Mouse (Mus musculus): Measurements from ENCODE around the gene Itm2b. TPM values are rescaled to one million over a fixed set of nuclear protein-coding genes. Genes with fewer than 3 reads are reported as not detected.

The Itm2b gene
- polyA plus RNA-seq, 1 experiment = 1,026 TPM

- Histone ChIP-seq H3K27ac (ENCODE audit: insufficient read depth, low read length) (no peak overlapping the region), H3K4me3 (ENCODE audit: insufficient read depth, low read length) (no peak overlapping the region), H3K4me1 (ENCODE audit: control insufficient read depth, insufficient read depth, low read length) (no peaks in the 10 kb centered on the region; the same call in none of the 2 replicates)
- TF ChIP-seq POLR2A (IDR thresholded peaks at IDR 0.05; ENCODE audit: extremely low read depth, insufficient read depth, low read length) = no peak
- TF ChIP-seq CTCF (IDR thresholded peaks at IDR 0.05; ENCODE audit: extremely low read depth, insufficient read depth, low read length) = no peak
These were observed 71.2 kb downstream of the Itm2b start for GRCm38 (mm10) chr14:73313864-73314263.

- no peaks in the 10 kb centered on the region; the same call in none of the 2 replicates for H3K4me1 ChIP-seq (ENCODE audit: control insufficient read depth, insufficient read depth, low read length)
- TF ChIP-seq CTCF (IDR thresholded peaks at IDR 0.05; ENCODE audit: extremely low read depth, insufficient read depth, low read length) (no peak), POLR2A (IDR thresholded peaks at IDR 0.05; ENCODE audit: extremely low read depth, insufficient read depth, low read length) (no peak)
- H3K27ac ChIP-seq (ENCODE audit: insufficient read depth, low read length) = no peak overlapping the region
- H3K4me3 ChIP-seq (ENCODE audit: insufficient read depth, low read length) = no peak overlapping the region
These were observed 71.7 kb downstream of the Itm2b start for GRCm38 (mm10) chr14:73313396-73313795.

- TF ChIP-seq POLR2A (IDR thresholded peaks at IDR 0.05; ENCODE audit: extremely low read depth, insufficient read depth, low read length) (no peak), CTCF (IDR thresholded peaks at IDR 0.05; ENCODE audit: extremely low read depth, insufficient read depth, low read length) (no peak)
- Histone ChIP-seq H3K4me3 (ENCODE audit: insufficient read depth, low read length) (no peak overlapping the region), H3K27ac (ENCODE audit: insufficient read depth, low read length) (no peak overlapping the region), H3K4me1 (ENCODE audit: control insufficient read depth, insufficient read depth, low read length) (no peaks in the 10 kb centered on the region; the same call in none of the 2 replicates)
These were observed 72.2 kb downstream of the Itm2b start for GRCm38 (mm10) chr14:73312909-73313308.

Other genes with a start within 250 kb of the Itm2b start
- 3.3 and 3.4 TPM in 2 replicates for gene Lpar6, start 147.4 kb downstream of the Itm2b start, polyA plus RNA-seq (2012; rRNA removed)
- 17.3 and 19.8 TPM in 2 replicates for gene Rb1, start 59.5 kb downstream of the Itm2b start, polyA plus RNA-seq (2012; rRNA removed)
- 33.1 and 34.6 TPM in 2 replicates for gene Med4, start 124.7 kb upstream of the Itm2b start, polyA plus RNA-seq (2012; rRNA removed)
- 111 and 115 TPM in 2 replicates for gene Sucla2, start 140.0 kb upstream of the Itm2b start, polyA plus RNA-seq (2012; rRNA removed)
- gene Nudt15, start 163.0 kb upstream of the Itm2b start, polyA plus RNA-seq (2012; rRNA removed) = 3.5 and 3.6 TPM in 2 replicates

All from cortical plate, adult 2 months (tissue).